Mouse (Mus musculus) common myeloid progenitor, adult 5-6 weeks (primary cell): ENCODE measurements around the gene Olfr875. TPM values are rescaled to one million over a fixed set of nuclear protein-coding genes. Genes with fewer than 3 reads are reported as not detected.

ENCODE experiments used
- total RNA-seq: library from RNA; stranded (forward); fragments of 200-1000, 187-1606 nt; gene quantifications from 2 replicates; pipeline ENCODE4 v1.2.3, GENCODE M21; 2017

Olfr875 gene
- total RNA-seq, 1 experiment from 2014 or later = not detected

Other genes starting within 250 kb of the Olfr875 start
- 2.5 and 2.9 TPM in 2 replicates for gene Esam, start 243.8 kb upstream of the Olfr875 start, total RNA-seq
- 0.50 TPM in 1 of 2 replicates, not detected in the other for gene Vsig2, start 232.6 kb upstream of the Olfr875 start, total RNA-seq
- 17.1 and 36.8 TPM in 2 replicates for gene Nrgn, start 219.0 kb upstream of the Olfr875 start, total RNA-seq
- 11.8 and 12.2 TPM in 2 replicates for gene Siae, start 216.2 kb upstream of the Olfr875 start, total RNA-seq
- 5.9 and 15.3 TPM in 2 replicates for gene Spa17, start 158.1 kb upstream of the Olfr875 start, total RNA-seq
- gene Tbrg1, start 114.5 kb upstream of the Olfr875 start, total RNA-seq = 48.8 and 69.2 TPM in 2 replicates
- not detected in 2 replicates for gene Panx3, start 102.6 kb upstream of the Olfr875 start, total RNA-seq
- not detected in 2 replicates for gene Olfr160, start 55.6 kb upstream of the Olfr875 start, total RNA-seq
- not detected in 2 replicates for gene Olfr874, start 26.8 kb upstream of the Olfr875 start, total RNA-seq
- gene Olfr876, start 31.2 kb downstream of the Olfr875 start, total RNA-seq = not detected in 2 replicates
- not detected in 2 replicates for gene Olfr877, start 82.4 kb downstream of the Olfr875 start, total RNA-seq
- gene Olfr145, start 124.9 kb downstream of the Olfr875 start, total RNA-seq = not detected in 2 replicates
- not detected in 2 replicates for gene Olfr878, start 146.0 kb downstream of the Olfr875 start, total RNA-seq
- gene Olfr881, start 220.0 kb downstream of the Olfr875 start, total RNA-seq = not detected in 2 replicates